ENCODE assay signal across 9 mouse cellular contexts in the genomic region with DNA sequence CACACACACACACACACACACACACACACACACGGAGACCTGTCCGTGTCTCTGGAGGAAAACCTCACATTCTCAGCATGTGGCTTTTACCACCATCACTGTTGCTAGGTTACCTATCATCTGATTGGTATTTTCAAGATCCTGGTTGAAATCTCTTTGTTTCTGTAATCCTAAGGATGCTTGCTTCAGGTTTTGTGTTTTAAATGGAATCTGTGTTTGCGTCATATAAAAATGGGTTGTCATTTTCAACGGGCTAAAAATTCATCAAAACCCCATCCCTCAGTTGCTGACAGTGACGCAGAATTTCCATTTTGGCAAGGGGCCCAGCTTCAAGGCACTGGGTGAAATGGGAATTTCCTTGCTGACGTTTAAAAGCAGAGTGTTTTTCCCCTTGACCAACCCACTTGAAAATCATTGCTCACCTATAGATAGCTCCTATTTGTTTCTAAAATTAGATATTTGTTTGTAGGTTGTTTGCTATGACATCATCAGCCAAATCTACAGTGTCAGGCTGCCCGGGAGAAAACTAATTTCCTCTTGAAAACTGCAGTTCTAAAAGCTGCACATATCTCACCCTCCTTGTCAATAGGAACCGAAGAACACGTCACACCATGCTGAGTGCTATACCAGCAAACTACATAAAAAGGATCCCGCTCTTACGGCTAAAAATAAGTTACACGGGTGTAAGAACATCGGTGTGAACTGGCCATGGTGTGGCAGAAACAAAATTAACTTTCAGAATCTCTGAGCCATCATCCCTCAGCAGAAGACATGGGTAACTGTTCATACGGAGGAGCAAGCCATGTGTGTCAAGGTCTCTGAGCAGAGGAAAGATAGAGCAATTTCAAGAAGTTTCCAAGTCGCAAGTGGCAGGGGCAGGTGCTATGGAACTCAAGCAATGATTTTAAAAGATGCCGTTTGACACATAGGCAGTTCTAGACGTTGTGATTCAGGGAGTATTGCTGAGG. TPM values are rescaled to one million over a fixed set of nuclear protein-coding genes. Genes with fewer than 3 reads are reported as not detected.
DNase-seq lines count a peak whose midpoint lies in the region; ATAC-seq lines count a peak whose summit lies in the region.
"Had no signal": no experiment of that assay in that cellular context is flagged by ENCODE, and none has a peak within 500 bp of the region (broad histone marks: within the 10 kb centered on the region; RNA-seq: fewer than 3 reads in every experiment).

No protein-coding gene starts in this region.

- no peaks in the 10 kb centered on the region for H3K36me3 ChIP-seq in forebrain, embryonic 12.5 days (replicated peaks)
- no peaks in the 10 kb centered on the region for H3K36me3 ChIP-seq in forebrain, embryonic 11.5 days (ENCODE audit: control insufficient read depth, insufficient read depth, low read length)
- H3K36me3 ChIP-seq in neural tube, embryonic 15.5 days: no peaks in the 10 kb centered on the region

- no peak overlapping the region for H3K9ac ChIP-seq in forebrain, embryonic 12.5 days
- H3K9ac ChIP-seq in forebrain, embryonic 11.5 days (ENCODE audit: low read length): no peak overlapping the region
- H3K9ac ChIP-seq in neural tube, embryonic 15.5 days (replicated peaks): no peak overlapping the region

- 79% methylated on average over 17 of the region's 17 CpGs for WGBS in forebrain, embryonic 12.5 days
- 86% methylated on average over 17 of the region's 17 CpGs for WGBS in forebrain, embryonic 11.5 days
- WGBS in neural tube, embryonic 15.5 days: 67% methylated on average over 17 of the region's 17 CpGs

- peaks cover 7% of the 10 kb centered on the region; the same call in 1 of the 2 replicates for H3K4me1 ChIP-seq in forebrain, embryonic 12.5 days
- no peaks in the 10 kb centered on the region for H3K4me1 ChIP-seq in forebrain, embryonic 11.5 days (replicated peaks; ENCODE audit: control insufficient read depth, insufficient read depth, low read length)
- H3K4me1 ChIP-seq in neural tube, embryonic 15.5 days: peaks cover 12% of the 10 kb centered on the region

- no peak overlapping the region for H3K4me3 ChIP-seq in forebrain, embryonic 12.5 days (replicated peaks)
- H3K4me3 ChIP-seq in forebrain, embryonic 11.5 days (ENCODE audit: low read depth, low read length): no peak overlapping the region
- no peak overlapping the region for H3K4me3 ChIP-seq in neural tube, embryonic 15.5 days (replicated peaks)

- intact Hi-C loops in heart, postnatal 10 days (cut with DNase I): no loop called here

- no peak overlapping the region for H3K4me2 ChIP-seq in forebrain, embryonic 12.5 days
- no peak overlapping the region for H3K4me2 ChIP-seq in forebrain, embryonic 11.5 days (ENCODE audit: low read depth, low read length, severe bottlenecking)
- no peak overlapping the region for H3K4me2 ChIP-seq in neural tube, embryonic 15.5 days

- no peak for DNase-seq in forebrain, embryonic 11.5 days (ENCODE audit: low spot score)
- DNase-seq in neural tube, embryonic 10.5 days (ENCODE audit: extremely low spot score, low spot score): no peak
- DNase-seq in heart, postnatal 10 days: peak; percentile 46 to 56
- DNase-seq in thymus, postnatal 25 days: no peak
- DNase-seq in layer of hippocampus, postnatal 25 days (ENCODE audit: extremely low spot score in 1 of 2, low spot score in 1 of 2): no peak

- H3K9me3 ChIP-seq in forebrain, embryonic 12.5 days: no peaks in the 10 kb centered on the region
- no peaks in the 10 kb centered on the region for H3K9me3 ChIP-seq in forebrain, embryonic 11.5 days (ENCODE audit: control insufficient read depth, low read length)
- H3K9me3 ChIP-seq in neural tube, embryonic 15.5 days (replicated peaks): no peaks in the 10 kb centered on the region

- no peaks in the 10 kb centered on the region for H3K27me3 ChIP-seq in forebrain, embryonic 12.5 days
- no peaks in the 10 kb centered on the region for H3K27me3 ChIP-seq in forebrain, embryonic 11.5 days (ENCODE audit: control insufficient read depth, insufficient read depth, low read length)
- H3K27me3 ChIP-seq in neural tube, embryonic 15.5 days (replicated peaks): no peaks in the 10 kb centered on the region

- ATAC-seq in forebrain, embryonic 12.5 days (ENCODE audit: low FRiP score): no peak
- ATAC-seq in forebrain, embryonic 11.5 days (replicated peaks; ENCODE audit: low FRiP score): no peak
- peak; percentile 53; the same call in 1 of the 2 replicates for ATAC-seq in neural tube, embryonic 15.5 days (ENCODE audit: low FRiP score)
- ATAC-seq in megakaryocyte, adult 5-6 weeks (ENCODE audit: poor library complexity, severe bottlenecking): no peak

- H3K27ac ChIP-seq in forebrain, embryonic 12.5 days: 0 out of 2 replicates have a peak overlapping the region, but pooled peaks have one; percentile 14
- no peak overlapping the region for H3K27ac ChIP-seq in forebrain, embryonic 11.5 days (ENCODE audit: low read depth, low read length)
- no peak overlapping the region for H3K27ac ChIP-seq in neural tube, embryonic 15.5 days (replicated peaks)

RNA-seq across cellular contexts. Expression of a gene that starts 47.4 kb away (rescaled TPM):
- 6.9 and 10.5 TPM in 2 replicates for polyA plus RNA-seq in forebrain, embryonic 12.5 days (2016; fragmentation: Nextera tagmentation; extraction: Ambion mirVana)
- 11.7 and 12.2 TPM in 2 replicates for polyA plus RNA-seq in forebrain, embryonic 11.5 days (2014; fragmentation: Nextera tagmentation; extraction: Ambion mirVana)
- polyA plus RNA-seq in neural tube, embryonic 15.5 days (2015; fragmentation: Nextera tagmentation; extraction: Ambion mirVana): 3.2 and 5.1 TPM in 2 replicates
- 1 to 10 TPM in 1 of 2 experiments, under 1 TPM in 1; 0.57 to 1.1 TPM for total RNA-seq in heart, postnatal 10 days (2021)
- 2.1 and 3.4 TPM in 2 replicates for total RNA-seq in megakaryocyte, adult 5-6 weeks (2015)
- 0.95 and 2.6 TPM in 2 replicates for total RNA-seq in megakaryocyte, adult 5-6 weeks (2017)
- total RNA-seq in layer of hippocampus, postnatal 25 days (2021): 100 to 1,000 TPM; 390 to 419 TPM
- polyA plus RNA-seq: C2C12 had no signal

Comparison
In these comparisons a context has a peak if more than half of its experiments do, and no peak if none do; other contexts are left out.
1. DNase-seq: peak in heart, postnatal 10 days (2 of 2); none in forebrain, embryonic 11.5 days (single experiment), neural tube, embryonic 10.5 days (single experiment), thymus, postnatal 25 days (single experiment) and layer of hippocampus, postnatal 25 days (0 of 2).
2. RNA of a gene that starts 47.4 kb away (total RNA-seq): 390 to 419 TPM in layer of hippocampus, postnatal 25 days; 0.95 to 3.4 TPM in megakaryocyte, adult 5-6 weeks and 0.57 to 1.1 TPM in heart, postnatal 10 days; every median in the first group is over 10 times any median in the second.